Mouse (Mus musculus): ENCODE data around the gene Ccdc103. TPM values are rescaled to one million over a fixed set of nuclear protein-coding genes. Genes with fewer than 3 reads are reported as not detected.

Gene Ccdc103
- polyA plus RNA-seq, 1 experiment from 2014 or later: 0.97 TPM

DNA sequence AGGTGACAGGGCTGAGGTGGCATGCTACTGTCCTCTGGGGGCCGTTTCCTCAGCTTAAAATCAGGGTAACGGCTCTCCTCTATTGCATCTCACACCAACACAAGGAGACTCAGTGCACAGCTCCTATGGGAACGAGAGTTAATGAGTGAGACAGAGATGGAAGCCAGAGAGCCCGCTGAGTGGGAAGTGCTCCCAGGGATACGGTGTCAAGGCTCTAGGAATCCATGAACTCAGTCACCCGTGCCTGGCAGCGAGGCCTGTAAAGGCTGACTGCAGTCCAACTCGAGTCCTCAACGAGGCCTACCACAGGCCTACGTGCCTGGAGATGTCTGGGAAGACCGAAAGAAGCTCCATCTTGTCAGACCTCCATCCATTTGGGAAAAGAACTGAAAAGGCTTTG, 22.1 kb upstream of the Ccdc103 start:
- Histone ChIP-seq H3K4me1 (no peaks in the 10 kb centered on the region), H3K9me3 (replicated peaks) (no peaks in the 10 kb centered on the region), H3K4me3 (no peak overlapping the region), H3K27me3 (replicated peaks) (no peaks in the 10 kb centered on the region), H3K36me3 (peaks cover 100% of the 10 kb centered on the region), H3K27ac (no peak overlapping the region), H3K9ac (no peak overlapping the region), H3K4me2 (no peak overlapping the region)
- WGBS (ENCODE audit: insufficient replicate concordance): 90% methylated on average over 11 of the region's 11 CpGs
- ATAC-seq: no peak

DNA sequence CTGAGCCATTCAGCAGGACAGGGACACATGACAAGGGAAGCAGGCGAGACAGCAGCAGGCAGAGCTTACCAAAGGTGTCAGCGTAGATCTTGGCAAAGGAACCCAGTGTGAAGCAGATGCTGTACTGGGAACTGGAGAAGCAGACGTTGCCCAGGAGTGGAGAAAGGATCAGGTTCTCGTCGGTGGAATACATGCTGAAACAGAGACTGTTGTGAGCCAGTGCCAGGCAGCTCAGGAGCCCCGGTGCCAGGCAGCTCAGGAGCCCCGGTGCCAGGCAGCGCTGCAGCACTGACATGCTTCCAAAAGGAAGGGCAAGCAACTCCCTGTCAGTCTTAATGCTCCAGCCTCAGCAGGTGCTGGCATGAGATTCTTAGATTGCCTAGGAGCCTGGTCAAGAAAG, 21.1 kb upstream of the Ccdc103 start:
- no peak overlapping the region for H3K4me3 ChIP-seq
- no peak overlapping the region for H3K4me2 ChIP-seq
- ATAC-seq: no peak
- H3K27ac ChIP-seq: no peak overlapping the region
- H3K9ac ChIP-seq: no peak overlapping the region
- WGBS (ENCODE audit: insufficient replicate concordance): 91% methylated on average over 8 of the region's 8 CpGs
- no peaks in the 10 kb centered on the region for H3K9me3 ChIP-seq (replicated peaks)
- no peaks in the 10 kb centered on the region for H3K27me3 ChIP-seq (replicated peaks)
- H3K36me3 ChIP-seq: peaks cover 100% of the 10 kb centered on the region
- H3K4me1 ChIP-seq: no peaks in the 10 kb centered on the region

DNA sequence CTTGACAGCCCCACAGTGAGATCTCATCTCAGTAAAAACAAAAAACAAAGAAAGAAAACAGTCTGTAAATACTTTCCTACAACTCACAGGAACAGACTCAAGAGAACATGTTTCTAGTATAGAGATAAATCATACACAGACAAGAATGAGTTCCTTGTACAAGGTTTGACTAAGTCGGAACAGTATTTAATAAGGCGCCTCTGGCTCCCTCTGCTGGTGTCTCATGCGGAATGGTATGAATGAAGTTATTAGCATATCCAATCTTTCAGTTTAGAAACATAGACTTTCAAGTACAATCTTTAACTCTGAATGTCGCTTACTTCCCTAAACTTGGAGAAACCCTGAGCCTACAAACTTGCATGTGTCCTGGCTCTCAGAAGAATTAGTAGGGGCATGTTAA, 16.7 kb upstream of the Ccdc103 start:
- Histone ChIP-seq H3K27ac (no peak overlapping the region), H3K27me3 (replicated peaks) (no peaks in the 10 kb centered on the region), H3K4me3 (no peak overlapping the region), H3K36me3 (peaks cover 100% of the 10 kb centered on the region), H3K9ac (no peak overlapping the region), H3K9me3 (replicated peaks) (no peaks in the 10 kb centered on the region), H3K4me2 (no peak overlapping the region), H3K4me1 (no peaks in the 10 kb centered on the region)
- WGBS (ENCODE audit: insufficient replicate concordance): 58% methylated on average over 4 of the region's 4 CpGs
- ATAC-seq: no peak

GRCm38 (mm10) chr11:102874801-102875334, 6.1 kb upstream of the Ccdc103 start:
- no peaks in the 10 kb centered on the region for H3K27me3 ChIP-seq (replicated peaks)
- 86% methylated on average over 7 of the region's 7 CpGs for WGBS (ENCODE audit: insufficient replicate concordance)
- no peak for ATAC-seq

GRCm38 (mm10) chr11:102879558-102879957, 1.4 kb upstream of the Ccdc103 start:
- peak overlapping the region; percentile 86 for H3K4me2 ChIP-seq
- ATAC-seq: no peak
- peak overlapping the region; percentile 84 for H3K4me3 ChIP-seq
- peaks cover 37% of the 10 kb centered on the region for H3K36me3 ChIP-seq
- H3K9ac ChIP-seq: peak overlapping the region; percentile 86
- H3K9me3 ChIP-seq (replicated peaks): no peaks in the 10 kb centered on the region
- 88% methylated on average over 2 of the region's 2 CpGs for WGBS (ENCODE audit: insufficient replicate concordance)
- peaks cover 24% of the 10 kb centered on the region for H3K27me3 ChIP-seq (replicated peaks)
- no peak overlapping the region for H3K27ac ChIP-seq
- peaks cover 39% of the 10 kb centered on the region for H3K4me1 ChIP-seq

More at GRCm38 (mm10) chr11:102874801-102875334, 6.1 kb upstream of the Ccdc103 start:
- Histone ChIP-seq H3K4me3 (no peak overlapping the region), H3K9ac (no peak overlapping the region), H3K27ac (no peak overlapping the region), H3K9me3 (replicated peaks) (no peaks in the 10 kb centered on the region), H3K4me1 (peaks cover 13% of the 10 kb centered on the region), H3K4me2 (no peak overlapping the region), H3K36me3 (peaks cover 74% of the 10 kb centered on the region)

DNA sequence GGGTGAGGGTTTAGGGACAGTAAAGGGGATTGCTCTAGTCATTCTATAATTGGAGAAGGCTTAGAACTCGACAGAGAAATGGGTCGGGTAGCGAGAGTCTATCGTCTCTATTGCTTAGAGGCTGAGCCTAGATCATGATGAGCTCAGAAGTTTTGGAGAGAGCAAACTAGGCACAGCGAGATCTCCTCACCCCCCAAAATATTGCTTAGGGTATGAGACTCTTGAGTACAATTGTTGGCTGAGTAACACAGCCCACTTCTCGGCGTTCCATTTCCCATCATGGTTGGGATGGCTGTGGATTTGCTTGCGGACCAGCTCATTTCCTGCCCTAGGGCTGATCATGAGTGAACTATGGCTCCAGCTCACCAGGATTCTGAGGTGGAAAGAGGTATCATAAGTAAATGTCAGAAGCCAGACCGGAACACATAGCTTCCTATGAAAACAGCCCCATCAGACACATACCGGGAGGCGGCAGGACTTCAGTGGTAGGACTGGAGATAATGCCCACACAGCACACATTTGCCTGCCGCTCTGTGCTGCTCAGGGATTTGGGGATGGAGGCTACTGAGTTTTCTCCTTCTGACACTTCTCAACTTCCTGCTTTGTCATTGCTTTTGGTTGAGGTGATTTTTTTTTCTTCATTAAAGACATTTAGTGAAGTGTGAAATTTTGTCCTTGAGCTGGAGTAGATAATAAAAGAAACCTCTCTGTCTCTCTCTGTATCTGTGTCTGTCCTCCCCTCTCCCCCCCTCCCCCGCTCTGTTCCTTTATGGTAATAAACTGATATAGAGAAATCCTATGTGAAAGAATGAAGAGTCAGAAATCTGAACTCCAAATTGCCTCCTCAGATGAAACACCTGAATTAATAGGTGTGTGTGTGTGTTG, 552 bp downstream of the Ccdc103 start:
- Histone ChIP-seq H3K4me2 (peak overlapping the region; percentile 86), H3K27ac (peak overlapping the region; percentile 83), H3K4me1 (peaks cover 48% of the 10 kb centered on the region), H3K36me3 (peaks cover 17% of the 10 kb centered on the region), H3K9ac (peak overlapping the region; percentile 86), H3K9me3 (replicated peaks) (no peaks in the 10 kb centered on the region), H3K4me3 (peak overlapping the region; percentile 84), H3K27me3 (replicated peaks) (peaks cover 44% of the 10 kb centered on the region)
- WGBS (ENCODE audit: insufficient replicate concordance): 12% methylated on average over 13 of the region's 13 CpGs
- peak; percentile 51 for ATAC-seq

GRCm38 (mm10) chr11:102884616-102885219, 3.7 kb downstream of the Ccdc103 start, which contains the start of gene Fam187a:
TSS of gene Fam187a (plus strand) at chr11:102885169.
- Histone ChIP-seq H3K4me3 (no peak within 1 kb of the TSS), H3K27ac (no peak within 1 kb of the TSS), H3K27me3 (replicated peaks) (peaks cover 74% of the 10 kb centered on the region), H3K36me3 (no peaks in the 10 kb centered on the region), H3K9me3 (replicated peaks) (no peaks in the 10 kb centered on the region), H3K9ac (peak within 1 kb of the TSS; percentile 49), H3K4me2 (no peak within 1 kb of the TSS; the same call in 1 of the 2 replicates), H3K4me1 (peaks cover 37% of the 10 kb centered on the region)
- no peak for ATAC-seq
- 54% methylated on average over 10 of the region's 10 CpGs for WGBS (ENCODE audit: insufficient replicate concordance)

DNA sequence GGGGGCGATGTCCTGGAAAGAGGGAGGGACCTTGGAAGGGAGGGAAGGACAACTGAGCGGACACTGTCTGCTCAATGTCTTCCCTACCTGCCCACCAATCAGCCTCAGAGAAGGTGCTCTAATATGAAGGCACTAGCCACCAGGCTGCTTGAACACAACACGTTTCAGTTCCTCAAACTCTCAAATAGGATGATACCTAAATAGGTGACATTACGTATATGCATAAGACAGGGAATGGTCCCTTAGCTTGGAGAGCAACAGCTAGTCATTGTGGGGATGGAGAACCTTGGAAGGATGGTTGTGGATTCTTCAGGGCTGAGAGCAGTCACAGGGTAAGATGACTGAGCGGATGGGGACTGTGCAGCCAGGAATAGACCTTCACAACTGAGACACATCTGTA, 6.4 kb downstream of the Ccdc103 start:
- H3K4me2 ChIP-seq: no peak overlapping the region
- ATAC-seq: no peak
- no peaks in the 10 kb centered on the region for H3K36me3 ChIP-seq
- H3K27me3 ChIP-seq (replicated peaks): peaks cover 81% of the 10 kb centered on the region
- no peak overlapping the region for H3K27ac ChIP-seq
- no peak overlapping the region for H3K9ac ChIP-seq
- peaks cover 38% of the 10 kb centered on the region for H3K4me1 ChIP-seq
- WGBS (ENCODE audit: insufficient replicate concordance): 69% methylated on average over 5 of the region's 5 CpGs
- no peaks in the 10 kb centered on the region for H3K9me3 ChIP-seq (replicated peaks)
- H3K4me3 ChIP-seq: no peak overlapping the region

- no peaks in the 10 kb centered on the region for H3K9me3 ChIP-seq (replicated peaks)
- H3K4me3 ChIP-seq: no peak overlapping the region
- no peak overlapping the region for H3K9ac ChIP-seq
- 49% methylated on average over 3 of the region's 3 CpGs for WGBS (ENCODE audit: insufficient replicate concordance)
- H3K4me2 ChIP-seq: no peak overlapping the region
- ATAC-seq: no peak
- peaks cover 78% of the 10 kb centered on the region for H3K27me3 ChIP-seq (replicated peaks)
- H3K4me1 ChIP-seq: peaks cover 44% of the 10 kb centered on the region
- no peaks in the 10 kb centered on the region for H3K36me3 ChIP-seq
- no peak overlapping the region for H3K27ac ChIP-seq
These were observed 7.1 kb downstream of the Ccdc103 start for GRCm38 (mm10) chr11:102888135-102888534.

- Histone ChIP-seq H3K4me2 (no peak overlapping the region), H3K4me3 (no peak overlapping the region), H3K36me3 (no peaks in the 10 kb centered on the region), H3K9me3 (replicated peaks) (no peaks in the 10 kb centered on the region), H3K4me1 (peaks cover 49% of the 10 kb centered on the region), H3K27ac (no peak overlapping the region), H3K9ac (no peak overlapping the region; the same call in 1 of the 2 replicates), H3K27me3 (replicated peaks) (peaks cover 78% of the 10 kb centered on the region)
- WGBS (ENCODE audit: insufficient replicate concordance): 65% methylated on average over 5 of the region's 5 CpGs
- no peak for ATAC-seq
These were observed 9.1 kb downstream of the Ccdc103 start for GRCm38 (mm10) chr11:102890096-102890495.

GRCm38 (mm10) chr11:102893015-102893651, 12.1 kb downstream of the Ccdc103 start:
- Histone ChIP-seq H3K36me3 (no peaks in the 10 kb centered on the region), H3K27ac (peak overlapping the region; percentile 96), H3K27me3 (replicated peaks) (peaks cover 76% of the 10 kb centered on the region), H3K9ac (peak overlapping the region; percentile 76), H3K4me2 (peak overlapping the region; percentile 81), H3K4me3 (peak overlapping the region; percentile 65), H3K9me3 (replicated peaks) (no peaks in the 10 kb centered on the region), H3K4me1 (peaks cover 69% of the 10 kb centered on the region)
- 5% methylated on average over 43 of the region's 43 CpGs for WGBS (ENCODE audit: insufficient replicate concordance)
- peak; percentile 74 for ATAC-seq

Measured in liver, embryonic 12.5 days (tissue).